In genomic region chr13:64252147-64252546, GRCm38 (mm10) we compare ENCODE assay signal across 14 mouse cellular contexts. TPM values are rescaled to one million over a fixed set of nuclear protein-coding genes. Genes with fewer than 3 reads are reported as not detected.
DNase-seq lines count a peak whose midpoint lies in the region; ATAC-seq lines count a peak whose summit lies in the region.
"Had no signal": no experiment of that assay in that cellular context is flagged by ENCODE, and none has a peak within 500 bp of the region (broad histone marks: within the 10 kb centered on the region; RNA-seq: fewer than 3 reads in every experiment).

No protein-coding gene starts in this region.

- no peak overlapping the region for H3K4me2 ChIP-seq in heart, embryonic 11.5 days
- H3K4me2 ChIP-seq: lung, embryonic 14.5 days had no signal

- no peaks in the 10 kb centered on the region for H3K79me2 ChIP-seq in macrophage (ENCODE audit: inconsistent target)

- no peak overlapping the region for H3K9ac ChIP-seq in heart, embryonic 11.5 days (ENCODE audit: low read depth, low read length)
- H3K9ac ChIP-seq: forebrain, postnatal 0 days; lung, embryonic 14.5 days had no signal

- DNase-seq in heart, postnatal 4 days, result peak; percentile 9
- peak; percentile 93 for DNase-seq in 3T3-L1 (ENCODE audit: low read depth, low spot score)
- peak; percentile 31 for DNase-seq in adipocyte (ENCODE audit: low spot score)
- no peak for DNase-seq in frontal cortex, postnatal 10 days (ENCODE audit: low spot score in 2 of 2)
- DNase-seq in forebrain, embryonic 10.5 days (ENCODE audit: extremely low spot score, low spot score), result no peak
- DNase-seq in urinary bladder, postnatal 25 days (ENCODE audit: low spot score), result no peak
- DNase-seq: cerebellum, postnatal 14 days; forebrain, postnatal 0 days; kidney, adult 18-20 months; lung, embryonic 14.5 days had no signal

- H3K4me3 ChIP-seq in heart, embryonic 11.5 days (ENCODE audit: low read depth, low read length), result no peak overlapping the region
- no peak overlapping the region for H3K4me3 ChIP-seq in macrophage (ENCODE audit: inconsistent target)
- H3K4me3 ChIP-seq in forebrain, embryonic 10.5 days, result no peak overlapping the region
- H3K4me3 ChIP-seq: hindbrain, embryonic 10.5 days; limb, embryonic 10.5 days had no signal

- H3K36me3 ChIP-seq in heart, embryonic 11.5 days (ENCODE audit: control insufficient read depth, insufficient read depth, low read length), result no peaks in the 10 kb centered on the region
- no peaks in the 10 kb centered on the region for H3K36me3 ChIP-seq in macrophage (ENCODE audit: inconsistent target)
- no peaks in the 10 kb centered on the region for H3K36me3 ChIP-seq in forebrain, embryonic 10.5 days (replicated peaks)
- H3K36me3 ChIP-seq: hindbrain, embryonic 10.5 days; limb, embryonic 10.5 days had no signal

- WGBS in heart, embryonic 11.5 days (ENCODE audit: insufficient replicate concordance), result 60% methylated on average over 5 of the region's 5 CpGs
- WGBS in macrophage (ENCODE audit: missing documents), result 51% methylated on average over 5 of the region's 5 CpGs
- WGBS in forebrain, embryonic 10.5 days, result 85% methylated on average over 5 of the region's 5 CpGs

- peaks cover 8% of the 10 kb centered on the region; the same call in 1 of the 2 replicates for H3K4me1 ChIP-seq in heart, embryonic 11.5 days (ENCODE audit: control insufficient read depth, insufficient read depth, low read length)
- peaks cover 24% of the 10 kb centered on the region for H3K4me1 ChIP-seq in forebrain, embryonic 10.5 days

- ATAC-seq in heart, embryonic 11.5 days (replicated peaks; ENCODE audit: insufficient number of reproducible peaks, low FRiP score, low TSS enrichment), result no peak
- ATAC-seq: forebrain, postnatal 0 days had no signal

- no peak overlapping the region for H3K27ac ChIP-seq in heart, embryonic 11.5 days (ENCODE audit: low read depth, low read length)
- H3K27ac ChIP-seq in macrophage, result peak overlapping the region; percentile 39
- no peak overlapping the region for H3K27ac ChIP-seq in forebrain, embryonic 10.5 days
- H3K27ac ChIP-seq: hindbrain, embryonic 10.5 days; limb, embryonic 10.5 days had no signal

- H3K9me3 ChIP-seq in heart, embryonic 11.5 days (replicated peaks; ENCODE audit: control insufficient read depth, low read length), result no peaks in the 10 kb centered on the region
- H3K9me3 ChIP-seq in forebrain, embryonic 10.5 days, result no peaks in the 10 kb centered on the region
- H3K9me3 ChIP-seq: hindbrain, embryonic 10.5 days; limb, embryonic 10.5 days had no signal

- no peaks in the 10 kb centered on the region for H3K27me3 ChIP-seq in heart, embryonic 11.5 days (ENCODE audit: control insufficient read depth, insufficient read depth, low read length)
- H3K27me3 ChIP-seq in forebrain, embryonic 10.5 days (ENCODE audit: poor library complexity, severe bottlenecking), result no peaks in the 10 kb centered on the region

RNA-seq across cellular contexts. Expression of gene Cdc14b, which starts 22.9 kb away (rescaled TPM):
- 10 to 100 TPM; 10.8 to 11.4 TPM for total RNA-seq in heart, postnatal 4 days (2021)
- polyA plus RNA-seq in heart, embryonic 11.5 days (2014; fragmentation: Nextera tagmentation; extraction: Ambion mirVana), result 21.6 and 29.5 TPM in 2 replicates
- 10 to 100 TPM; 10.4 to 46.3 (median 25.4) TPM for total RNA-seq in macrophage (2018; cell fraction: chromatin; rRNA removed)
- 10 to 100 TPM in 10 of 26 experiments, 1 to 10 TPM in 16; 3.8 to 15.6 (median 7.4) TPM for total RNA-seq in macrophage (2018; cell fraction: cytosol; rRNA removed)
- 10 to 100 TPM in 21 of 26 experiments, 1 to 10 TPM in 5; 5.0 to 38.0 (median 13.8) TPM for total RNA-seq in macrophage (2018; cell fraction: nucleus; rRNA removed)
- polyA plus RNA-seq in macrophage (2018), result 5.6 to 8.3 TPM (median 7.6 TPM) in 3 replicates
- 18.8 TPM in 2 replicates for polyA plus RNA-seq in forebrain, embryonic 10.5 days (2016; fragmentation: Nextera tagmentation; extraction: Ambion mirVana)

Comparison
In these comparisons a context has a peak if more than half of its experiments do, and no peak if none do; other contexts are left out.
1. DNase-seq: peak in heart, postnatal 4 days (single experiment), 3T3-L1 (single experiment) and adipocyte (single experiment); none in frontal cortex, postnatal 10 days (0 of 2), forebrain, embryonic 10.5 days (single experiment) and urinary bladder, postnatal 25 days (single experiment).